Mouse (Mus musculus) heart, postnatal 0 days (tissue): ENCODE results near the gene Homer2.

Experiments used
- CTCF ChIP-seq: IDR thresholded peaks from 2 replicates; pipeline ENCODE4 v1.5.1; 2016; ENCODE audit warnings: antibody characterized with exemption, control low read depth, low read depth
- EP300 ChIP-seq: IDR thresholded peaks from 2 replicates; pipeline ENCODE4 v1.6.1; 2016; ENCODE audit warnings: antibody characterized with exemption, low read depth

DNA sequence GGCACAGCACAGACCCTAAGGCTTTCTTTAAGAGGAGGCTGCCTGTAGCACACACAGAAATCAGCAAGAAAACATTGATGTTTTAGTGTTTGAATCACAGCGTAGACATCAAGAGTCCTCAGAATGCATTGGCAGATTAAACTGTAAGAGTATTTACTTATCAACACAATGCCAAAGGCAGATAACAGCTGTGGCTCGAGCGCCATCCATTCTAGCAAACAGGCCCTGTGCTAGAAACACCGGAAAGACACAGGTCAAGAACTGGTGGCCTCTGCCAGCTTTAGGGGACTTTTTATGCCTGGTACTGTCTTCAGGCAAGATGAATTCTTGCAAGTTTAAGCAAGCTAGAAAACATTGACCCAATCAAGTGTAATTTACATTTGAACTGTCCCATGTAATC is 141.0 kb downstream of the Homer2 start:
- no peak for TF ChIP-seq CTCF
- no peak for TF ChIP-seq EP300
